ENCODE assay signal across 13 mouse cellular contexts in the genomic region with DNA sequence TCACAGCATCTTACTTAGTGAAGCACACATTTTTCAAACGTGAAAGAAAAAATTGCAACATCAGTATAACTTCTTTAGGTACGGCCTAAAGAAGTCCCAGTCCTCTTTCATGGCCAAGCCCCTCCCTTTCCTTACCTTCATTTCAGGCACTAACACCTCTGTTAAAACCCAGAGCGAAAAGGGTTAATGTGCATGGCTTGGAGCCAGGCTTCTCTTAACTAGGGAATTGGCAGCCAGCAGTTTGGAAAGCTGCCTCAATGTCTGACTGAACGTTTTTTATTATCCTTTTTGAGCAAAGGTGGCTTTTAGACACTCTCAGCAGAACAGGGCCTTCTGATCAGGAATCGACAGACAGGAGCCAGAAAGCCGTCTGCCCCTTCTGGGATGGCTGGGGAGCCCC.
DNase-seq lines count a peak whose midpoint lies in the region; ATAC-seq and TF ChIP-seq lines count a peak whose summit lies in the region.
"Had no signal": no experiment of that assay in that cellular context is flagged by ENCODE, and none has a peak within 500 bp of the region (broad histone marks: within the 10 kb centered on the region; RNA-seq: fewer than 3 reads in every experiment).

No protein-coding gene starts in this region.

- H3K9ac ChIP-seq in hindbrain, embryonic 16.5 days (ENCODE audit: low read depth, low read length), result no peak overlapping the region
- no peak overlapping the region for H3K9ac ChIP-seq in hindbrain, embryonic 12.5 days
- no peak overlapping the region for H3K9ac ChIP-seq in midbrain, postnatal 0 days (replicated peaks; ENCODE audit: low read length, poor library complexity, severe bottlenecking)
- no peak overlapping the region for H3K9ac ChIP-seq in midbrain, embryonic 15.5 days
- no peak overlapping the region for H3K9ac ChIP-seq in limb, embryonic 13.5 days
- H3K9ac ChIP-seq: embryonic facial prominence, embryonic 15.5 days; liver, embryonic 12.5 days had no signal

- H3K4me2 ChIP-seq in hindbrain, embryonic 16.5 days (ENCODE audit: low read length), result peak overlapping the region; percentile 2; the same call in 1 of the 2 replicates
- no peak overlapping the region for H3K4me2 ChIP-seq in hindbrain, embryonic 12.5 days (replicated peaks)
- no peak overlapping the region for H3K4me2 ChIP-seq in midbrain, postnatal 0 days (ENCODE audit: low read depth, low read length, poor library complexity, severe bottlenecking)
- H3K4me2 ChIP-seq in midbrain, embryonic 15.5 days, result no peak overlapping the region
- H3K4me2 ChIP-seq in limb, embryonic 13.5 days (replicated peaks), result peak overlapping the region; percentile 37
- H3K4me2 ChIP-seq: embryonic facial prominence, embryonic 15.5 days; heart, embryonic 11.5 days; liver, embryonic 12.5 days had no signal

- peaks cover 5% of the 10 kb centered on the region; the same call in 1 of the 2 replicates for H3K4me1 ChIP-seq in hindbrain, embryonic 16.5 days (ENCODE audit: control insufficient read depth, insufficient read depth, low read depth, low read length)
- no peaks in the 10 kb centered on the region for H3K4me1 ChIP-seq in hindbrain, embryonic 12.5 days
- no peaks in the 10 kb centered on the region; the same call in 1 of the 2 replicates for H3K4me1 ChIP-seq in midbrain, postnatal 0 days (ENCODE audit: insufficient read depth, low read length)
- H3K4me1 ChIP-seq in midbrain, embryonic 15.5 days, result no peaks in the 10 kb centered on the region
- peaks cover 21% of the 10 kb centered on the region for H3K4me1 ChIP-seq in limb, embryonic 13.5 days
- H3K4me1 ChIP-seq: liver, embryonic 12.5 days; megakaryocyte, embryonic 14.5 days had no signal

- 50% methylated on average over 6 of the region's 6 CpGs for WGBS in hindbrain, embryonic 16.5 days
- WGBS in hindbrain, embryonic 12.5 days, result 61% methylated on average over 6 of the region's 6 CpGs
- 39% methylated on average over 6 of the region's 6 CpGs for WGBS in midbrain, postnatal 0 days
- 57% methylated on average over 6 of the region's 6 CpGs for WGBS in midbrain, embryonic 15.5 days
- WGBS in limb, embryonic 13.5 days, result 19% methylated on average over 6 of the region's 6 CpGs

- peak; percentile 12 for DNase-seq in adrenal gland, postnatal 10 days
- DNase-seq in adrenal gland, adult 2 months, result no peak
- peak; percentile 35 for DNase-seq in midbrain, postnatal 0 days (ENCODE audit: low spot score)
- DNase-seq in gastrocnemius, adult 2 months, result no peak
- DNase-seq: cerebellum, adult 8-10 months had no signal

- intact Hi-C loops in gastrocnemius, adult 2 months (cut with DNase I), result no loop called here

- no peaks in the 10 kb centered on the region for H3K27me3 ChIP-seq in hindbrain, embryonic 16.5 days (replicated peaks; ENCODE audit: control insufficient read depth, insufficient read depth, low read length)
- no peaks in the 10 kb centered on the region for H3K27me3 ChIP-seq in hindbrain, embryonic 12.5 days
- H3K27me3 ChIP-seq in midbrain, postnatal 0 days (ENCODE audit: insufficient read depth, low read length), result no peaks in the 10 kb centered on the region
- H3K27me3 ChIP-seq in midbrain, embryonic 15.5 days (replicated peaks), result no peaks in the 10 kb centered on the region
- H3K27me3 ChIP-seq in limb, embryonic 13.5 days, result no peaks in the 10 kb centered on the region
- H3K27me3 ChIP-seq: embryonic facial prominence, embryonic 15.5 days; liver, embryonic 12.5 days; megakaryocyte, embryonic 14.5 days had no signal

- H3K9me3 ChIP-seq in hindbrain, embryonic 16.5 days (ENCODE audit: control insufficient read depth, low read length), result no peaks in the 10 kb centered on the region
- no peaks in the 10 kb centered on the region for H3K9me3 ChIP-seq in hindbrain, embryonic 12.5 days (replicated peaks)
- H3K9me3 ChIP-seq in midbrain, postnatal 0 days (ENCODE audit: low read length), result no peaks in the 10 kb centered on the region
- H3K9me3 ChIP-seq in midbrain, embryonic 15.5 days, result no peaks in the 10 kb centered on the region
- no peaks in the 10 kb centered on the region for H3K9me3 ChIP-seq in limb, embryonic 13.5 days
- H3K9me3 ChIP-seq: embryonic facial prominence, embryonic 15.5 days; liver, embryonic 12.5 days had no signal

- ATAC-seq in hindbrain, embryonic 16.5 days, result no peak
- no peak for ATAC-seq in hindbrain, embryonic 12.5 days (ENCODE audit: low FRiP score)
- no peak for ATAC-seq in midbrain, postnatal 0 days (ENCODE audit: low FRiP score)
- no peak for ATAC-seq in midbrain, embryonic 15.5 days (replicated peaks)
- ATAC-seq in limb, embryonic 13.5 days (ENCODE audit: low FRiP score, low read depth), result peak; percentile 80
- ATAC-seq: liver, embryonic 12.5 days had no signal

- H3K36me3 ChIP-seq in hindbrain, embryonic 16.5 days (ENCODE audit: control insufficient read depth, insufficient read depth, low read length), result no peaks in the 10 kb centered on the region
- H3K36me3 ChIP-seq in hindbrain, embryonic 12.5 days, result no peaks in the 10 kb centered on the region
- H3K36me3 ChIP-seq in midbrain, postnatal 0 days (ENCODE audit: insufficient read depth, low read length), result no peaks in the 10 kb centered on the region
- no peaks in the 10 kb centered on the region for H3K36me3 ChIP-seq in midbrain, embryonic 15.5 days (replicated peaks)
- no peaks in the 10 kb centered on the region for H3K36me3 ChIP-seq in limb, embryonic 13.5 days
- H3K36me3 ChIP-seq: embryonic facial prominence, embryonic 15.5 days; liver, embryonic 12.5 days had no signal

- H3K4me3 ChIP-seq in hindbrain, embryonic 16.5 days (ENCODE audit: low read length), result no peak overlapping the region
- H3K4me3 ChIP-seq in hindbrain, embryonic 12.5 days, result no peak overlapping the region
- no peak overlapping the region for H3K4me3 ChIP-seq in midbrain, postnatal 0 days (ENCODE audit: low read depth, low read length)
- no peak overlapping the region for H3K4me3 ChIP-seq in midbrain, embryonic 15.5 days
- no peak overlapping the region for H3K4me3 ChIP-seq in limb, embryonic 13.5 days
- no peak overlapping the region for H3K4me3 ChIP-seq in gastrocnemius, adult 2 months
- H3K4me3 ChIP-seq: embryonic facial prominence, embryonic 15.5 days; liver, embryonic 12.5 days; megakaryocyte, embryonic 14.5 days had no signal

- no peak overlapping the region for H3K27ac ChIP-seq in hindbrain, embryonic 16.5 days (ENCODE audit: low read depth, low read length)
- no peak overlapping the region for H3K27ac ChIP-seq in hindbrain, embryonic 12.5 days
- H3K27ac ChIP-seq in midbrain, postnatal 0 days (ENCODE audit: low read depth, low read length), result no peak overlapping the region
- H3K27ac ChIP-seq in midbrain, embryonic 15.5 days, result no peak overlapping the region
- H3K27ac ChIP-seq in limb, embryonic 13.5 days, result peak overlapping the region; percentile 86
- H3K27ac ChIP-seq in gastrocnemius, adult 2 months, result no peak overlapping the region
- H3K27ac ChIP-seq: embryonic facial prominence, embryonic 15.5 days; liver, embryonic 12.5 days had no signal

- TF ChIP-seq CTCF in midbrain, postnatal 0 days (IDR thresholded peaks at IDR 0.05), result no peak
- TF ChIP-seq CTCF in gastrocnemius, adult 2 months (IDR thresholded peaks at IDR 0.05), result no peak

Comparison
In these comparisons a context has a peak if more than half of its experiments do, and no peak if none do; other contexts are left out.
1. DNase-seq: peak in adrenal gland, postnatal 10 days (single experiment) and midbrain, postnatal 0 days (single experiment); none in adrenal gland, adult 2 months (single experiment) and gastrocnemius, adult 2 months (single experiment).
2. H3K4me2 ChIP-seq: peak in hindbrain, embryonic 16.5 days (single experiment) and limb, embryonic 13.5 days (single experiment); none in hindbrain, embryonic 12.5 days (single experiment), midbrain, postnatal 0 days (single experiment) and midbrain, embryonic 15.5 days (single experiment).